In genomic region chr10:18876211-18876610, GRCm38 (mm10) we compare ENCODE assay signal across 10 mouse cellular contexts. TPM values are rescaled to one million over a fixed set of nuclear protein-coding genes. Genes with fewer than 3 reads are reported as not detected.
DNase-seq lines count a peak whose midpoint lies in the region; ATAC-seq and TF ChIP-seq lines count a peak whose summit lies in the region.
"Had no signal": no experiment of that assay in that cellular context is flagged by ENCODE, and none has a peak within 500 bp of the region (broad histone marks: within the 10 kb centered on the region; RNA-seq: fewer than 3 reads in every experiment).

No protein-coding gene starts in this region.

- no peak overlapping the region for H3K4me3 ChIP-seq in hindbrain, postnatal 0 days (ENCODE audit: low read length)
- no peak overlapping the region for H3K4me3 ChIP-seq in hindbrain, embryonic 11.5 days (ENCODE audit: low read depth, low read length)
- H3K4me3 ChIP-seq in embryonic facial prominence, embryonic 11.5 days (ENCODE audit: low read depth, low read length) = no peak overlapping the region
- H3K4me3 ChIP-seq in limb, embryonic 13.5 days = no peak overlapping the region
- H3K4me3 ChIP-seq: liver, embryonic 15.5 days; midbrain, embryonic 13.5 days had no signal

- no peak overlapping the region for H3K9ac ChIP-seq in hindbrain, postnatal 0 days (replicated peaks; ENCODE audit: low read length)
- no peak overlapping the region for H3K9ac ChIP-seq in hindbrain, embryonic 11.5 days (ENCODE audit: low read depth, low read length)
- H3K9ac ChIP-seq in embryonic facial prominence, embryonic 11.5 days (replicated peaks; ENCODE audit: low read length) = no peak overlapping the region
- H3K9ac ChIP-seq in limb, embryonic 13.5 days = no peak overlapping the region
- H3K9ac ChIP-seq: liver, embryonic 15.5 days; midbrain, embryonic 13.5 days had no signal

- DNase-seq in hindbrain, postnatal 0 days (ENCODE audit: low spot score) = no peak
- no peak for DNase-seq in hindbrain, embryonic 11.5 days (ENCODE audit: low spot score)
- DNase-seq in 3T3-L1 (ENCODE audit: low read depth, low spot score) = peak; percentile 7
- peak; percentile 9 for DNase-seq in embryonic facial prominence, embryonic 11.5 days (ENCODE audit: low spot score)
- no peak for DNase-seq in spleen, postnatal 36 days (ENCODE audit: low spot score in 2 of 2)
- DNase-seq in retina, postnatal 1 day = no peak
- DNase-seq: embryo, embryonic 11 days had no signal

- 0 out of 2 replicates have a peak overlapping the region, but pooled peaks have one; percentile 0 for H3K27ac ChIP-seq in hindbrain, postnatal 0 days
- no peak overlapping the region for H3K27ac ChIP-seq in hindbrain, embryonic 11.5 days (ENCODE audit: low read depth, low read length)
- H3K27ac ChIP-seq in embryonic facial prominence, embryonic 11.5 days (replicated peaks; ENCODE audit: low read depth, low read length) = no peak overlapping the region
- no peak overlapping the region; the same call in 1 of the 2 replicates for H3K27ac ChIP-seq in limb, embryonic 13.5 days
- H3K27ac ChIP-seq: liver, embryonic 15.5 days; midbrain, embryonic 13.5 days had no signal

- 65% methylated on average over 1 of the region's 1 CpGs for WGBS in hindbrain, postnatal 0 days
- WGBS in hindbrain, embryonic 11.5 days = 61% methylated on average over 1 of the region's 1 CpGs
- WGBS in embryonic facial prominence, embryonic 11.5 days = 36% methylated on average over 1 of the region's 1 CpGs
- WGBS in limb, embryonic 13.5 days = 35% methylated on average over 1 of the region's 1 CpGs

- no peak for ATAC-seq in hindbrain, postnatal 0 days
- ATAC-seq in hindbrain, embryonic 11.5 days (ENCODE audit: low FRiP score) = no peak
- ATAC-seq in embryonic facial prominence, embryonic 11.5 days (replicated peaks; ENCODE audit: insufficient number of reproducible peaks, low FRiP score, low TSS enrichment, low read depth) = no peak
- no peak; the same call in 1 of the 2 replicates for ATAC-seq in limb, embryonic 13.5 days (ENCODE audit: low FRiP score, low read depth)
- ATAC-seq: midbrain, embryonic 13.5 days had no signal

- no peaks in the 10 kb centered on the region for H3K27me3 ChIP-seq in hindbrain, postnatal 0 days (ENCODE audit: insufficient read depth, low read length)
- H3K27me3 ChIP-seq in hindbrain, embryonic 11.5 days (ENCODE audit: control insufficient read depth, insufficient read depth, low read length) = no peaks in the 10 kb centered on the region
- no peaks in the 10 kb centered on the region for H3K27me3 ChIP-seq in embryonic facial prominence, embryonic 11.5 days (ENCODE audit: control insufficient read depth, insufficient read depth, low read length)
- H3K27me3 ChIP-seq in limb, embryonic 13.5 days = no peaks in the 10 kb centered on the region
- H3K27me3 ChIP-seq: liver, embryonic 15.5 days; midbrain, embryonic 13.5 days had no signal

- no peaks in the 10 kb centered on the region for H3K9me3 ChIP-seq in hindbrain, postnatal 0 days (ENCODE audit: low read length)
- H3K9me3 ChIP-seq in hindbrain, embryonic 11.5 days (ENCODE audit: control insufficient read depth, low read length) = no peaks in the 10 kb centered on the region
- H3K9me3 ChIP-seq in embryonic facial prominence, embryonic 11.5 days (replicated peaks; ENCODE audit: control insufficient read depth, low read length) = no peaks in the 10 kb centered on the region
- no peaks in the 10 kb centered on the region for H3K9me3 ChIP-seq in limb, embryonic 13.5 days
- H3K9me3 ChIP-seq: liver, embryonic 15.5 days; midbrain, embryonic 13.5 days had no signal

- TF ChIP-seq CTCF in hindbrain, postnatal 0 days (IDR thresholded peaks at IDR 0.05; ENCODE audit: low read depth) = no peak

- H3K4me2 ChIP-seq in hindbrain, postnatal 0 days (ENCODE audit: low read depth, low read length) = no peak overlapping the region
- no peak overlapping the region for H3K4me2 ChIP-seq in hindbrain, embryonic 11.5 days (replicated peaks; ENCODE audit: low read depth, low read length)
- no peak overlapping the region for H3K4me2 ChIP-seq in embryonic facial prominence, embryonic 11.5 days (ENCODE audit: low read depth, low read length)
- 0 out of 2 replicates have a peak overlapping the region, but pooled peaks have one; percentile 21 for H3K4me2 ChIP-seq in limb, embryonic 13.5 days (replicated peaks)
- H3K4me2 ChIP-seq: liver, embryonic 15.5 days; midbrain, embryonic 13.5 days had no signal

- H3K36me3 ChIP-seq in hindbrain, postnatal 0 days (ENCODE audit: insufficient read depth, low read length) = no peaks in the 10 kb centered on the region
- H3K36me3 ChIP-seq in hindbrain, embryonic 11.5 days (ENCODE audit: control insufficient read depth, insufficient read depth, low read length) = no peaks in the 10 kb centered on the region
- H3K36me3 ChIP-seq in embryonic facial prominence, embryonic 11.5 days (replicated peaks; ENCODE audit: control insufficient read depth, insufficient read depth, low read depth, low read length) = no peaks in the 10 kb centered on the region
- no peaks in the 10 kb centered on the region for H3K36me3 ChIP-seq in limb, embryonic 13.5 days
- H3K36me3 ChIP-seq: liver, embryonic 15.5 days; midbrain, embryonic 13.5 days had no signal

- no peaks in the 10 kb centered on the region for H3K4me1 ChIP-seq in hindbrain, postnatal 0 days (ENCODE audit: insufficient read depth, low read length)
- H3K4me1 ChIP-seq in hindbrain, embryonic 11.5 days (replicated peaks; ENCODE audit: control insufficient read depth, insufficient read depth, low read length) = no peaks in the 10 kb centered on the region
- H3K4me1 ChIP-seq in embryonic facial prominence, embryonic 11.5 days (ENCODE audit: control insufficient read depth, insufficient read depth, low read length) = no peaks in the 10 kb centered on the region
- peaks cover 8% of the 10 kb centered on the region for H3K4me1 ChIP-seq in limb, embryonic 13.5 days
- H3K4me1 ChIP-seq: midbrain, embryonic 13.5 days had no signal

RNA-seq across cellular contexts. Expression of gene Perp, which starts 31.4 kb away (rescaled TPM):
- total RNA-seq in hindbrain, postnatal 0 days (2014; rRNA removed) = 20.1 and 20.9 TPM in 2 replicates
- 24.9 and 26.4 TPM in 2 replicates for polyA plus RNA-seq in hindbrain, postnatal 0 days (2015; fragmentation: Nextera tagmentation; extraction: Ambion mirVana)
- polyA plus RNA-seq in hindbrain, embryonic 11.5 days (2014; fragmentation: Nextera tagmentation; extraction: Ambion mirVana) = 9.7 and 15.9 TPM in 2 replicates
- polyA plus RNA-seq in embryonic facial prominence, embryonic 11.5 days (2014; fragmentation: Nextera tagmentation; extraction: Ambion mirVana) = 41.9 and 42.6 TPM in 2 replicates
- polyA plus RNA-seq in limb, embryonic 13.5 days (2015; fragmentation: Nextera tagmentation; extraction: Ambion mirVana) = 119 and 130 TPM in 2 replicates

Comparison
In these comparisons a context has a peak if more than half of its experiments do, and no peak if none do; other contexts are left out.
1. DNase-seq: peak in 3T3-L1 (single experiment) and embryonic facial prominence, embryonic 11.5 days (single experiment); none in hindbrain, postnatal 0 days (single experiment), hindbrain, embryonic 11.5 days (single experiment), spleen, postnatal 36 days (0 of 2) and retina, postnatal 1 day (single experiment).